Mouse (Mus musculus): Measurements from ENCODE around the gene Vwce. TPM values are rescaled to one million over a fixed set of nuclear protein-coding genes. Genes with fewer than 3 reads are reported as not detected.
A peak's percentile ranks its signal among the peaks of the same experiment; 100 is the strongest.

Vwce gene
- 2.3 and 3.2 TPM in 2 replicates for polyA plus RNA-seq (2015; fragmentation: Nextera tagmentation; extraction: Ambion mirVana)

- Histone ChIP-seq H3K36me3 (peaks cover 11% of the 10 kb centered on the region), H3K4me2 (peak within 1 kb of the TSS; percentile 96), H3K4me3 (replicated peaks) (peak within 1 kb of the TSS; percentile 45), H3K27me3 (replicated peaks) (no peaks in the 10 kb centered on the region), H3K9ac (peak within 1 kb of the TSS; percentile 50), H3K4me1 (peaks cover 18% of the 10 kb centered on the region), H3K9me3 (no peaks in the 10 kb centered on the region), H3K27ac (0 out of 2 replicates have a peak within 1 kb of the TSS, but pooled peaks have one; percentile 7)
- 3% methylated on average over 32 of the region's 32 CpGs for WGBS
- ATAC-seq (ENCODE audit: insufficient read depth, low FRiP score, low read depth): peak; percentile 74; the same call in 1 of the 2 replicates
These were observed at the start of gene Vwce for GRCm38 (mm10) chr19:10634106-10634871. Gene Vwce (plus strand): TSS chr19:10634213.

- no peak overlapping the region for H3K4me2 ChIP-seq
- peak; percentile 40 for ATAC-seq (ENCODE audit: insufficient read depth, low FRiP score, low read depth)
- 77% methylated on average over 8 of the region's 8 CpGs for WGBS
These were observed 48.9 kb upstream of the Vwce start for GRCm38 (mm10) chr19:10585112-10585511.

GRCm38 (mm10) chr19:10587231-10587630 lies 46.8 kb upstream of the Vwce start:
- H3K4me1 ChIP-seq: no peaks in the 10 kb centered on the region
- WGBS: 79% methylated on average over 8 of the region's 8 CpGs
- no peak for ATAC-seq (ENCODE audit: insufficient read depth, low FRiP score, low read depth)
- no peak overlapping the region for H3K9ac ChIP-seq
- H3K9me3 ChIP-seq: no peaks in the 10 kb centered on the region
- H3K4me2 ChIP-seq: no peak overlapping the region
- H3K27me3 ChIP-seq (replicated peaks): no peaks in the 10 kb centered on the region
- no peak overlapping the region for H3K4me3 ChIP-seq (replicated peaks)
- H3K36me3 ChIP-seq: peaks cover 3% of the 10 kb centered on the region; the same call in 1 of the 2 replicates
- H3K27ac ChIP-seq: no peak overlapping the region

More at GRCm38 (mm10) chr19:10585112-10585511, 48.9 kb upstream of the Vwce start:
- no peak overlapping the region for H3K4me3 ChIP-seq (replicated peaks)
- H3K36me3 ChIP-seq: no peaks in the 10 kb centered on the region; the same call in 1 of the 2 replicates
- H3K27ac ChIP-seq: no peak overlapping the region
- no peaks in the 10 kb centered on the region for H3K27me3 ChIP-seq (replicated peaks)
- H3K4me1 ChIP-seq: no peaks in the 10 kb centered on the region
- no peaks in the 10 kb centered on the region for H3K9me3 ChIP-seq
- no peak overlapping the region for H3K9ac ChIP-seq

- Histone ChIP-seq H3K27ac (no peak overlapping the region), H3K9me3 (no peaks in the 10 kb centered on the region), H3K4me3 (replicated peaks) (no peak overlapping the region), H3K36me3 (peaks cover 3% of the 10 kb centered on the region; the same call in 1 of the 2 replicates), H3K9ac (no peak overlapping the region), H3K4me1 (no peaks in the 10 kb centered on the region), H3K27me3 (replicated peaks) (no peaks in the 10 kb centered on the region), H3K4me2 (no peak overlapping the region)
- 68% methylated on average over 5 of the region's 5 CpGs for WGBS
- no peak for ATAC-seq (ENCODE audit: insufficient read depth, low FRiP score, low read depth)
These were observed 44.7 kb upstream of the Vwce start for GRCm38 (mm10) chr19:10589127-10589857.

GRCm38 (mm10) chr19:10590301-10590700 lies 43.7 kb upstream of the Vwce start:
- H3K4me1 ChIP-seq: no peaks in the 10 kb centered on the region
- H3K36me3 ChIP-seq: peaks cover 3% of the 10 kb centered on the region; the same call in 1 of the 2 replicates
- H3K4me2 ChIP-seq: no peak overlapping the region
- no peak overlapping the region for H3K4me3 ChIP-seq (replicated peaks)
- no peaks in the 10 kb centered on the region for H3K9me3 ChIP-seq
- no peaks in the 10 kb centered on the region for H3K27me3 ChIP-seq (replicated peaks)
- no peak for ATAC-seq (ENCODE audit: insufficient read depth, low FRiP score, low read depth)
- 60% methylated on average over 3 of the region's 3 CpGs for WGBS
- H3K9ac ChIP-seq: no peak overlapping the region
- no peak overlapping the region for H3K27ac ChIP-seq

GRCm38 (mm10) chr19:10591659-10592377 lies 42.2 kb upstream of the Vwce start:
- H3K9ac ChIP-seq: no peak overlapping the region
- 91% methylated on average over 6 of the region's 6 CpGs for WGBS
- no peak overlapping the region for H3K4me3 ChIP-seq (replicated peaks)
- no peak for ATAC-seq (ENCODE audit: insufficient read depth, low FRiP score, low read depth)
- H3K9me3 ChIP-seq: no peaks in the 10 kb centered on the region
- no peaks in the 10 kb centered on the region for H3K4me1 ChIP-seq
- H3K27me3 ChIP-seq (replicated peaks): no peaks in the 10 kb centered on the region
- no peak overlapping the region for H3K4me2 ChIP-seq
- H3K36me3 ChIP-seq: peaks cover 3% of the 10 kb centered on the region; the same call in 1 of the 2 replicates
- no peak overlapping the region for H3K27ac ChIP-seq

- Histone ChIP-seq H3K9me3 (no peaks in the 10 kb centered on the region), H3K27me3 (replicated peaks) (no peaks in the 10 kb centered on the region), H3K9ac (no peak overlapping the region), H3K27ac (no peak overlapping the region), H3K36me3 (no peaks in the 10 kb centered on the region), H3K4me2 (no peak overlapping the region), H3K4me3 (replicated peaks) (no peak overlapping the region), H3K4me1 (0 out of 2 replicates have a peak, but pooled peaks cover 2% of the 10 kb centered on the region)
- WGBS: 39% methylated on average over 3 of the region's 3 CpGs
- ATAC-seq (ENCODE audit: insufficient read depth, low FRiP score, low read depth): no peak
These were observed 35.8 kb upstream of the Vwce start for GRCm38 (mm10) chr19:10598188-10598587.

GRCm38 (mm10) chr19:10599648-10600047 lies 34.4 kb upstream of the Vwce start:
- no peaks in the 10 kb centered on the region for H3K36me3 ChIP-seq
- H3K9me3 ChIP-seq: no peaks in the 10 kb centered on the region
- no peak overlapping the region for H3K4me2 ChIP-seq
- no peak overlapping the region for H3K9ac ChIP-seq
- H3K4me1 ChIP-seq: peaks cover 12% of the 10 kb centered on the region; the same call in 1 of the 2 replicates
- no peak for ATAC-seq (ENCODE audit: insufficient read depth, low FRiP score, low read depth)
- no peak overlapping the region for H3K27ac ChIP-seq
- H3K4me3 ChIP-seq (replicated peaks): no peak overlapping the region
- no peaks in the 10 kb centered on the region for H3K27me3 ChIP-seq (replicated peaks)
- WGBS: 95% methylated on average over 2 of the region's 2 CpGs

GRCm38 (mm10) chr19:10602247-10602769 lies 31.7 kb upstream of the Vwce start:
- 7% methylated on average over 6 of the region's 6 CpGs for WGBS
- H3K4me3 ChIP-seq (replicated peaks): peak overlapping the region; percentile 31
- H3K9ac ChIP-seq: peak overlapping the region; percentile 35; the same call in 1 of the 2 replicates
- H3K4me2 ChIP-seq: peak overlapping the region; percentile 51
- peaks cover 22% of the 10 kb centered on the region for H3K4me1 ChIP-seq
- no peaks in the 10 kb centered on the region for H3K27me3 ChIP-seq (replicated peaks)
- H3K36me3 ChIP-seq: no peaks in the 10 kb centered on the region
- no peaks in the 10 kb centered on the region for H3K9me3 ChIP-seq
- no peak for ATAC-seq (ENCODE audit: insufficient read depth, low FRiP score, low read depth)
- H3K27ac ChIP-seq: peak overlapping the region; percentile 88

- Histone ChIP-seq H3K27ac (peak overlapping the region; percentile 88), H3K4me1 (peaks cover 27% of the 10 kb centered on the region), H3K4me2 (peak overlapping the region; percentile 51), H3K4me3 (replicated peaks) (peak overlapping the region; percentile 31), H3K9ac (peak overlapping the region; percentile 35; the same call in 1 of the 2 replicates), H3K9me3 (no peaks in the 10 kb centered on the region), H3K27me3 (replicated peaks) (no peaks in the 10 kb centered on the region), H3K36me3 (peaks cover 5% of the 10 kb centered on the region; the same call in 1 of the 2 replicates)
- 1% methylated on average over 9 of the region's 9 CpGs for WGBS
- ATAC-seq (ENCODE audit: insufficient read depth, low FRiP score, low read depth): no peak
These were observed 31.2 kb upstream of the Vwce start for GRCm38 (mm10) chr19:10602787-10603186.

All from stomach, embryonic 15.5 days (tissue).